Mouse (Mus musculus) brown adipose tissue, adult 24 weeks (tissue): Measurements from ENCODE around the gene Ankrd33b. TPM values are rescaled to one million over a fixed set of nuclear protein-coding genes. Genes with fewer than 3 reads are reported as not detected.

Experiments used
- H3K27ac ChIP-seq: fragments of 200-500 bp; replicated peaks from 2 replicates; pipeline ENCODE4 v1.5.1; 2012; ENCODE audit warnings: low read depth, mild to moderate bottlenecking, low read length
- H3K4me1 ChIP-seq: fragments of 200-500 bp; 2 replicates; pipeline ENCODE4 v1.6.1; 2012; ENCODE audit warnings: low read length, mixed read lengths; ENCODE audit not compliant: control insufficient read depth, insufficient read depth, insufficient read length
- H3K4me3 ChIP-seq: fragments of 200-500 bp; 2 replicates; pipeline ENCODE4 v1.5.1; 2012; ENCODE audit warnings: low read depth, mild to moderate bottlenecking, low read length, moderate library complexity; ENCODE audit not compliant: insufficient read depth
- polyA plus RNA-seq: library from polyadenylated mRNA; stranded (reverse); fragments of >200 nt; gene quantifications from 2 replicates; pipeline ENCODE4 v1.2.4, GENCODE M21; 2012; ENCODE audit not compliant: missing spikeins, insufficient read depth, insufficient read length

The Ankrd33b gene
- polyA plus RNA-seq, 1 experiment, result 0.91 TPM

GRCm38 (mm10) chr15:31361259-31361853, 6.2 kb downstream of the Ankrd33b start:
- Histone ChIP-seq H3K27ac (no peak overlapping the region), H3K4me3 (no peak overlapping the region), H3K4me1 (no peaks in the 10 kb centered on the region)

DNA sequence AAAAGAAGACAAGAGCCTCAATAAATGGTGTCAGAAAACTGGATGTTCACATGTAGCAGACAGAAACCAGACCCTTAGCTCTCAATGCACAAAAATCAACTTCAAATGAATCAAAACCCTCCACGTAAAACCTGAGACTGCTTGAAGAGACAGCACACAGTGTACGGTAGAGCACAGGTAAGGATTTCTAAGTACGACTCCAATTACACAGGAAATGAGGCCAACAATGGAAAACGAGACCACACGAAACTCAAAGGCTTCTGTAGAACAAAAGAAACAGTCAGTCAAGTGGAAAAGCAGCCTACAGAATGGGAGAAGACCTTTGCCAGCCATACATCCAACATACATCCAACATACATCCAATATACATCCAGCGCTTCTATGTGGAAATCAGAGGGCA, 6.9 kb downstream of the Ankrd33b start:
- Histone ChIP-seq H3K27ac (no peak overlapping the region), H3K4me1 (no peaks in the 10 kb centered on the region), H3K4me3 (no peak overlapping the region)

DNA sequence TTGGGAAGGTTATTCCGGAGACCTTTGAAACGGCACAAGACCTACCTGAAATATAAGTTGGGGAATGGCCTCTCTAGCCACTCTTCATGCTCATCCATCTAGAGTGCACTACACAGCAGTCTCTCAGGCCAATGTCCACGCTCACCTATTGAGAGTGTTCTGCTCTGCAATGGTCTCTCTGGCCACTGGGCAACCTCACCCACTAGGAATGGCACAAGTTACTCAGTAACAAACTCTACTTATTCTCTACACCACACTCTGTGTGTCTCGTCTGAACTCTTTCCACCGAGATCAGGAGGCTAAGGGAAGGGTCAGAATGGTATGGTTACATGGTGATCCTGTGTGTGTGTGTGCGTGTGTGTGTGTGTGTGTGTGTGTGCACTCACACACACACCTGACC, 7.7 kb downstream of the Ankrd33b start:
- H3K4me3 ChIP-seq, result no peak overlapping the region
- H3K4me1 ChIP-seq, result no peaks in the 10 kb centered on the region
- H3K27ac ChIP-seq, result no peak overlapping the region

- peaks cover 7% of the 10 kb centered on the region; the same call in 1 of the 2 replicates for H3K4me1 ChIP-seq
- H3K4me3 ChIP-seq, result no peak overlapping the region
- H3K27ac ChIP-seq, result no peak overlapping the region
Observed at GRCm38 (mm10) chr15:31352494-31353279, 14.8 kb downstream of the Ankrd33b start.

GRCm38 (mm10) chr15:31349810-31350341, 17.6 kb downstream of the Ankrd33b start:
- Histone ChIP-seq H3K27ac (peak overlapping the region; percentile 47), H3K4me3 (no peak overlapping the region), H3K4me1 (peaks cover 7% of the 10 kb centered on the region; the same call in 1 of the 2 replicates)

DNA sequence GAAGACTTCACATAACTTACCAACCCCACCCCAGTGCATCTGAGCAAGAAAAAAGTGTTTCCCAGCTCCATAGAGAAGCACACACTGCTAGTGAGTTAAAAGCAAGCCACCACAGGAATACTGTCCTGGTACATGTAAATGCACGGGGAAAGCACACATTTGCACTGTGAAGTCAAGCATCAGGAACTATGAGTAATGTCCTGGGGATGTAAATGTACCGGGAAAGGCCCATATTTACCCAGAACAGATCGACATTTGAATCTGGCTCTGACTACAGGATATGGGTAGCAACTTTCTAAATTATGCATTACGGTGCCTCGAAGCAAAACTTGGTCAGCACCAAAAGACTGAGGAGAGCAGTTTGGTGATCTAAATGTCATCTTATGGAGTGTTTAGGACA, 18.5 kb downstream of the Ankrd33b start:
- Histone ChIP-seq H3K4me3 (no peak overlapping the region), H3K4me1 (peaks cover 7% of the 10 kb centered on the region; the same call in 1 of the 2 replicates), H3K27ac (no peak overlapping the region)

DNA sequence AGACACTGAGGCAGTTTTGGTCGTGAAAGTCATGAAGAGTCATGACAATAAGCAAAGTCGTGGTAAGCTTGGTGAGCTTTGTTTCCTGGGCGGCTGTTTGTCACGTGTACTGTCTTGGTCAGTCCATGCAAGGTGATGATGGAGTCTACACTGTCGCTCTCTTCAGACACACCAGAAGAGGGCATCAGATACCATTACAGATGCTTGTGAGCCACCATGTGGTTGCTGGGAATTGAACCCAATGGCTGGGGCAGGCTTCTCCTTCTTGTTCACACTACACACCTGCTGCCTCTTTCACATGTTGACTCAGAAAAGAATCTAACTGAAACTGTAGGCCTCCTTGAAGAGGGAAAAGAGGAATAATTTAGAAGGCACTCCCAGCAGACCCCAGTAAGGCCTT, 19.3 kb downstream of the Ankrd33b start:
- Histone ChIP-seq H3K4me1 (peaks cover 13% of the 10 kb centered on the region), H3K4me3 (no peak overlapping the region), H3K27ac (no peak overlapping the region)

DNA sequence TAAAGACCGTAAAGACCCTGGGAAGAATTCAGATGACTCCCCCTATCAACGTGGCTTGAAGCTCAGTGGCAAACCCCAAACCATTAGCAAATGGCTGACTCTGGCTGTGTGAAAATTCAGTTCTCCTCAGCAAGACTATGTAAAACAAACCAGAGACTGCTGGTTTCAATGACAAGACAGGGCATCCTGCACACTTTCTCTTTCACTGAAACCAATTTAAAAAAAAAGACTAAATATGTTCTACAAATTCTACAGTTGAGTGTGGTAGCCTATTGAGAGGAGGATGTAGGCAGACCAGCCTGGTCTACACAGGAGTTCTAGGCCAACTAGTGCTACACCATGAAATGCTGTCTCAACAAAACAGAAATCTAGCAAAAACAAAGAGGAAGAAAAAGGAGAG, 21.0 kb downstream of the Ankrd33b start:
- no peak overlapping the region for H3K4me3 ChIP-seq
- H3K27ac ChIP-seq, result no peak overlapping the region
- H3K4me1 ChIP-seq, result peaks cover 21% of the 10 kb centered on the region

DNA sequence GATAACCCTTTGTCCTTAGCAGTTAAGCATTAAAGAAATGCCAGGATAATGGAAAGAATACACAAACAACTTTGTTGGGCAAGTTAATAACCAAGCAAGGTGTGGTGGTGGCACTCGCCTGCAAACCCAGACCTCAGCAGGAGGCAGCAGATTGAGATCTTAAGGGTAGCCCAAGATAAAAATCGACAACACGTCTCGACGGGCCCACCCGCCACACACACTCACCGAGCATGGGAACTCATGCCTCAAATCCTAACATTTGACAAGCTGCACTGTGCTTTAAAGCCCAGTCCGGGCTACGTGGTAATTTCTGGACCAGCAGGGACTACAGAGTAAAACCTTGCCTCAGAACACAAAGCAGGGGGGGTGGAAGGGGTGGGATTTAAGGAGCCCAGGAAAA, 22.2 kb downstream of the Ankrd33b start:
- no peak overlapping the region for H3K27ac ChIP-seq

GRCm38 (mm10) chr15:31344811-31345211, 22.7 kb downstream of the Ankrd33b start:
- no peak overlapping the region for H3K4me3 ChIP-seq

More for the DNA sequence above, 22.2 kb downstream of the Ankrd33b start:
- Histone ChIP-seq H3K4me3 (no peak overlapping the region), H3K4me1 (peaks cover 21% of the 10 kb centered on the region)

DNA sequence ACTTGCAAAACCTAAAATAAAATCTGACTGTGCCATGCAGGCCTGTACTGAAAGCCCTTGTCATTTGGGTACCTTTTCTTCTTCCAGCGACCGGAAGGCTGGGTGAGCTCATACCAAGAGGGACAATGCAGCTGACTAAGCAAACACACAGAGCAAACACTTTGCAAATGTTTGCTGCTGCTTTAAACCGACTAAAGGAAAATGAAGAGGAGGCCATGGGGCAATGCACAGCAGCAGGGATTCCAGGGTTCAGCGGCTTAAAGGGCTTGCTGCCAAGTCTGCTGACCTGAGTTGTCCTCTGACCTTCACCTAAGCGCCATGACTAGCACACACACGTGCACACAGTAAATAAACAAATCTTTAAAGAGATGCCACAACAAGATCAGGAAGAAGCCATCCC, 23.9 kb downstream of the Ankrd33b start:
- Histone ChIP-seq H3K27ac (no peak overlapping the region), H3K4me1 (peaks cover 16% of the 10 kb centered on the region), H3K4me3 (no peak overlapping the region)

More at GRCm38 (mm10) chr15:31344811-31345211, 22.7 kb downstream of the Ankrd33b start:
- H3K4me1 ChIP-seq, result peaks cover 21% of the 10 kb centered on the region
- no peak overlapping the region for H3K27ac ChIP-seq

DNA sequence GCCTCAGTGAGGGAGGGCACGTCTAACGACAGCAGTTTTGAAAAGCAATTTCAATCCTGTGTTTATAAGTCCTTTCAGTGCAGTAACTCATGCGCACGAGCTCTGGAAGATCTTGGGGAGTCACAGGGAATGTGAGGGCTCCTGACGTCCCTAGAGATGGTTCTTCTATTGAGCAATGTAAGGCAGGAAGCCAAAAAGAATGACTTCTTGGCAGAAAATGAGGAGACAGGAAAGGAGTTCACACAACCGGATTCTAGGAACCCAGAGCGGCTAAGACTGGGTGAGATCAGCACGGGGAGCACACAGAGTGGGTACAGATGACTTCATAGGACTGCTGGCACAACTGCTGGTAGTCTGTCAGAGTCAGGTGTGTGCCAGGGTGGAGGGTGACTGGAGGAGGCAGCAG, 25.0 kb downstream of the Ankrd33b start:
- Histone ChIP-seq H3K4me3 (no peak overlapping the region), H3K4me1 (peaks cover 19% of the 10 kb centered on the region), H3K27ac (peak overlapping the region; percentile 40; the same call in 1 of the 2 replicates)

- Histone ChIP-seq H3K27ac (0 out of 2 replicates have a peak overlapping the region, but pooled peaks have one; percentile 40), H3K4me1 (peaks cover 19% of the 10 kb centered on the region), H3K4me3 (no peak overlapping the region)
Observed at GRCm38 (mm10) chr15:31342001-31342400, 25.5 kb downstream of the Ankrd33b start.

DNA sequence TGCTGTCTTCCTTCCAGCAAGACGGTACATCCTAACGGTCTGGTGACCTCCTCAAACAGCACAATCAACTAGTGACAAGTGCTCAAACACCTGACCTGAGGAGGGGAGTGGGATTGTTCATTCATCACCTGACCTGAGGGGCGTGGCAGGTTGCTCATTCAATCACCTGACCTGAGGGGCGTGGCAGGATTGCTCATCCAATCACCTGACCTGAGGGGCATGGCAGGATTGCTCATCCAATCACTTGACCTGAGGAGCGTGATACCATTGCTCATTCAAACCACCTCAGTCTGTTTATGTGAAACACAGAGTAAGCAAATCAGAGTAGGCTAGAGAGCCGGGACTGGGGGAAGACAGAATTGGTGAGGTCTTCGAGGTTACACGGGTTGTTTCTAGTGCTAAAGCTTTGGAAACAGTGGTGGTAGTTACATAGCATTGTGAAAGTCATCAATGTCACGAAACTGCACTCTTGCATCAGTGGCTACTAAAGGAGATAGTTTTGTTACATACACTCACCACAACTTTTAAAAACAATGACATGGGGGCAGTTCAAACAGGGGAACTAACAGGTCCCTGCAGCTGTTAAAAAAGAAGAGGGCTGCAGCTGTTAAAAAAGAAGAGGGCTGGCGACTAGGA, 28.8 kb downstream of the Ankrd33b start:
- Histone ChIP-seq H3K27ac (no peak overlapping the region), H3K4me1 (peaks cover 21% of the 10 kb centered on the region), H3K4me3 (no peak overlapping the region)

DNA sequence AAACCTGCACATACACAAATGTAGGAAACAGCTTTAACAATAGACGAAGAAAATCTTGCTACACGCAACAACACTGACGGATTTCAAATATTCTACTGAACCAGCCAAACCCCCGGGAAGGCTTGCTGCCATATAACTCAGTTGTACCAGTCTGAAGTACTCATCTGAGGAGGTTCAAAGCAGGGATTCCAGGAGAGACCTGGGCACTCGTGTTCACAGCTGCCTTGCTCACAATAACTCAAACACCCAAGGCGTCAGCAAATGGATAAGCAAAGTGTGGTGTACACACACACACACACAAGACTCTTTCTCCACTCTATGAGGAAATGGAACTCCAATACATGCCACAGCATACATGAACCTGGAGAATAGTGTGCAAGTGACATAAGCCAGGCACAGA, 29.5 kb downstream of the Ankrd33b start:
- Histone ChIP-seq H3K4me3 (no peak overlapping the region), H3K4me1 (peaks cover 17% of the 10 kb centered on the region), H3K27ac (no peak overlapping the region)
